Mouse (Mus musculus) bone marrow macrophage, adult 2 months (primary cell): ENCODE measurements around the gene Rif1.

Experiments used
- CTCF ChIP-seq: IDR thresholded peaks from 2 replicates; pipeline ENCODE4 v1.5.1; 2012; ENCODE audit warnings: low read depth, mild to moderate bottlenecking, low read length, moderate library complexity
- POLR2A ChIP-seq: IDR thresholded peaks from 2 replicates; pipeline ENCODE4 v1.6.1; 2012; ENCODE audit warnings: mild to moderate bottlenecking, low read depth, low read length, borderline replicate concordance

- TF ChIP-seq POLR2A, result no peak
- TF ChIP-seq CTCF, result no peak
Observed at GRCm38 (mm10) chr2:52043485-52043884, 29.1 kb upstream of the Rif1 start.
